Mouse (Mus musculus) midbrain, embryonic 16.5 days (tissue): ENCODE measurements at regions not wholly inside any gene's neighbourhood (a gene's known extent, or its start where the extent isn't known, plus 50 kb on each side); places are given as distances from the start of the nearest gene placed in this dataset.

ENCODE experiments used
- ATAC-seq: fragments of 200-750 bp; cut with Nextera tagmentation; 2 replicates; pipeline ENCODE4 v1.8.0; 2017; ENCODE audit warnings: moderate TSS enrichment
- H3K27ac ChIP-seq: fragments of 300-500 bp; sonication (generic); 2 replicates; pipeline ENCODE4 v1.5.1; 2014; ENCODE audit warnings: mild to moderate bottlenecking, low read length, mixed read lengths
- H3K27me3 ChIP-seq: fragments of 300-500 bp; sonication (generic); 2 replicates; pipeline ENCODE4 v1.6.1; 2014; ENCODE audit warnings: low read depth, low read length, mixed read lengths; ENCODE audit not compliant: control insufficient read depth, insufficient read depth
- H3K36me3 ChIP-seq: fragments of 300-500 bp; sonication (generic); 2 replicates; pipeline ENCODE4 v1.6.1; 2014; ENCODE audit warnings: mild to moderate bottlenecking, low read length, moderate library complexity, mixed read lengths; ENCODE audit not compliant: control insufficient read depth, insufficient read depth
- H3K4me1 ChIP-seq: fragments of 300-500 bp; sonication (generic); 2 replicates; pipeline ENCODE4 v1.6.1; 2014; ENCODE audit warnings: mild to moderate bottlenecking, low read length, mixed read lengths; ENCODE audit not compliant: control insufficient read depth, insufficient read depth
- H3K4me2 ChIP-seq: fragments of 300-500 bp; sonication (generic); 2 replicates; pipeline ENCODE4 v1.6.1; 2014; ENCODE audit warnings: mild to moderate bottlenecking, low read length, mixed read lengths
- H3K4me3 ChIP-seq: fragments of 300-500 bp; sonication (generic); 2 replicates; pipeline ENCODE4 v1.5.1; 2014; ENCODE audit warnings: low read depth, mild to moderate bottlenecking, low read length, moderate library complexity, mixed read lengths
- H3K9ac ChIP-seq: fragments of 300-500 bp; sonication (generic); 2 replicates; pipeline ENCODE4 v1.6.1; 2014; ENCODE audit warnings: low read depth, low read length, mixed read lengths
- H3K9me3 ChIP-seq: fragments of 300-500 bp; sonication (generic); replicated peaks from 2 replicates; pipeline ENCODE4 v1.6.1; 2014; ENCODE audit warnings: mild to moderate bottlenecking, low read length, mixed read lengths; ENCODE audit not compliant: control insufficient read depth, poor library complexity, severe bottlenecking
- WGBS: fragments of 180-500 bp; shearing (Covaris S2); extraction: QIAGEN DNeasy Blood & Tissue Kit; methylation state at CpG from one replicate; pipeline ENCODE4 v1.1.7; 2014; 5-methylcytosine and 5-hydroxymethylcytosine counted together

DNA sequence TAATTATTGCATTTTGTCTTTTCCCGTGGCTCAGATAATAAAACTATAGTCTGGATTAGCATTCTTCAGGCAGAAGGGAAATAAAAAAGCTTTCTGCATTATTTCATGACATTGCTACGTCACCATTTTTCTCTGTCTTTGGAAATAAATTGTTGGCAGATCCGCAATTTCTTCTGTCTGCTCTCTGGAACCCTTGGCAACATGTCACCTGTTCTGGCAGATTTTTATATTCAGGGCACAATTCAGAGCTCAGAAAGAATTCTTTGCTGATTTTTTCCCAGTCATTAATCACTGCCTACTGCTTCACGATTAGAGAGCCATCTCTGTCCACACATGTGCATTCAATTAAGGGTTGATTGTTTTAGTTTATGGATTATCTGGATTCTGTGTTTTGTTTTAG is 460.5 kb downstream of the Cdh8 start:
- no peak for ATAC-seq
- H3K27me3 ChIP-seq = no peaks in the 10 kb centered on the region
- 48% methylated on average over 4 of the region's 4 CpGs for WGBS

GRCm38 (mm10) chr8:98913159-98913777 is 503.0 kb downstream of the Cdh8 start:
- no peaks in the 10 kb centered on the region for H3K27me3 ChIP-seq
- no peaks in the 10 kb centered on the region for H3K36me3 ChIP-seq
- H3K9me3 ChIP-seq = no peaks in the 10 kb centered on the region
- no peaks in the 10 kb centered on the region; the same call in 1 of the 2 replicates for H3K4me1 ChIP-seq
- H3K4me2 ChIP-seq = no peak overlapping the region
- H3K27ac ChIP-seq = no peak overlapping the region
- no peak for ATAC-seq
- H3K4me3 ChIP-seq = no peak overlapping the region
- no peak overlapping the region for H3K9ac ChIP-seq
- WGBS = 53% methylated on average over 3 of the region's 3 CpGs

More for the DNA sequence above, 460.5 kb downstream of the Cdh8 start:
- H3K9ac ChIP-seq = no peak overlapping the region
- no peak overlapping the region for H3K4me2 ChIP-seq
- no peak overlapping the region for H3K4me3 ChIP-seq
- no peaks in the 10 kb centered on the region for H3K9me3 ChIP-seq
- no peaks in the 10 kb centered on the region for H3K4me1 ChIP-seq
- no peaks in the 10 kb centered on the region for H3K36me3 ChIP-seq
- no peak overlapping the region for H3K27ac ChIP-seq

- H3K36me3 ChIP-seq = no peaks in the 10 kb centered on the region
- 86% methylated on average over 4 of the region's 4 CpGs for WGBS
- H3K4me1 ChIP-seq = no peaks in the 10 kb centered on the region
- H3K27ac ChIP-seq = no peak overlapping the region
- no peak overlapping the region for H3K9ac ChIP-seq
- ATAC-seq = no peak
- H3K9me3 ChIP-seq = no peaks in the 10 kb centered on the region
- H3K27me3 ChIP-seq = no peaks in the 10 kb centered on the region
- no peak overlapping the region for H3K4me2 ChIP-seq
- no peak overlapping the region for H3K4me3 ChIP-seq
Observed at GRCm38 (mm10) chr8:98893331-98893730, 522.9 kb downstream of the Cdh8 start.

GRCm38 (mm10) chr8:98861664-98862306 is 554.5 kb downstream of the Cdh8 start:
- Histone ChIP-seq H3K4me3 (no peak overlapping the region), H3K4me1 (no peaks in the 10 kb centered on the region), H3K27ac (no peak overlapping the region), H3K27me3 (no peaks in the 10 kb centered on the region), H3K4me2 (no peak overlapping the region), H3K9me3 (no peaks in the 10 kb centered on the region), H3K9ac (no peak overlapping the region), H3K36me3 (no peaks in the 10 kb centered on the region)
- ATAC-seq = no peak
- WGBS = 50% methylated on average over 2 of the region's 2 CpGs

DNA sequence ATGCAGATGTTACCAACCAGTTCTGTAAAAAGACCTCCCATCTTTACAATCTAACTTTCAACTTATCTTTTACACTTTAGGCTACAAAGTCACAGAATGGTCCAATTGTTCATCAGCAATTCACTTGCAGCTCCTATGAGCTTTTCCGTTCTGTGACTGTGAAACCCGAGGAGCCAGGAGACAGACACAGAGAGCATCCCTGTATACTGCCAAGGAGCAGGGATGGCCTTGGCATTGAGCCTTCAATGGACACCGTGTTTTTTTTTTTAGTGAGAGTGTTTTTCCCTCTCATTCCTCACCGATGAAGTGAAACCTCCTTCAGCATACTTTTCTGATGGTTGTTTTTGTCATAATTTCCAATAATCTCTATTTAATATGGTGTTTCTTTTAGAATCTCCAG is 555.1 kb downstream of the Cdh8 start:
- Histone ChIP-seq H3K9ac (no peak overlapping the region), H3K4me3 (no peak overlapping the region), H3K27ac (no peak overlapping the region), H3K27me3 (no peaks in the 10 kb centered on the region), H3K4me1 (no peaks in the 10 kb centered on the region), H3K4me2 (no peak overlapping the region), H3K9me3 (no peaks in the 10 kb centered on the region), H3K36me3 (no peaks in the 10 kb centered on the region)
- WGBS = 66% methylated on average over 4 of the region's 4 CpGs
- no peak for ATAC-seq

DNA sequence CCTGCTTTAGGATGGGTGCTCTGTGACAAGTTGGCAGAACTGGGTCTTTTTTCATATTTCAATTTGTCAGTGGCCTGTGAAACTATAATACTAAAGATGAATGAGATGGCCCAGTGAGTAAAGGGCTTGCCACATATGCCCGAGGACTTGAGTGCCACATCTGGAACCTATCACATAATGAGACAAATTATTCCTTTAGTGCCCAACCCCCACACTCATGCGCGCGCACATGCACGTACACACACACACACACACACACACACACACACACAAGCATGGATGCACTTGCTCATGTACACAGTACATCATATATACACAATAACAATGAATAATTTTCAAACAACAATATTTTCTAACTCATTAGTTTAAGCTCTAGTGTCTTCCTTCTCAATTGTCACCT is 555.9 kb downstream of the Cdh8 start:
- Histone ChIP-seq H3K9me3 (no peaks in the 10 kb centered on the region), H3K4me2 (no peak overlapping the region), H3K27ac (no peak overlapping the region), H3K9ac (no peak overlapping the region), H3K4me3 (no peak overlapping the region), H3K4me1 (no peaks in the 10 kb centered on the region), H3K36me3 (no peaks in the 10 kb centered on the region), H3K27me3 (no peaks in the 10 kb centered on the region)
- no peak for ATAC-seq
- WGBS = 90% methylated on average over 5 of the region's 5 CpGs

GRCm38 (mm10) chr8:98829515-98829914 is 586.8 kb downstream of the Cdh8 start:
- no peak overlapping the region for H3K4me2 ChIP-seq
- no peak overlapping the region for H3K9ac ChIP-seq
- H3K9me3 ChIP-seq = no peaks in the 10 kb centered on the region
- WGBS = 79% methylated on average over 5 of the region's 5 CpGs
- no peaks in the 10 kb centered on the region for H3K4me1 ChIP-seq
- no peaks in the 10 kb centered on the region for H3K27me3 ChIP-seq
- no peak for ATAC-seq
- no peaks in the 10 kb centered on the region for H3K36me3 ChIP-seq
- no peak overlapping the region for H3K27ac ChIP-seq
- H3K4me3 ChIP-seq = no peak overlapping the region

- ATAC-seq = no peak
- H3K27ac ChIP-seq = no peak overlapping the region
- H3K36me3 ChIP-seq = no peaks in the 10 kb centered on the region
- H3K4me3 ChIP-seq = no peak overlapping the region
- no peaks in the 10 kb centered on the region for H3K4me1 ChIP-seq
- 51% methylated on average over 4 of the region's 4 CpGs for WGBS
- no peaks in the 10 kb centered on the region for H3K27me3 ChIP-seq
- no peaks in the 10 kb centered on the region for H3K9me3 ChIP-seq
- no peak overlapping the region for H3K9ac ChIP-seq
- no peak overlapping the region for H3K4me2 ChIP-seq
Observed at GRCm38 (mm10) chr8:98829006-98829405, 587.3 kb downstream of the Cdh8 start.

DNA sequence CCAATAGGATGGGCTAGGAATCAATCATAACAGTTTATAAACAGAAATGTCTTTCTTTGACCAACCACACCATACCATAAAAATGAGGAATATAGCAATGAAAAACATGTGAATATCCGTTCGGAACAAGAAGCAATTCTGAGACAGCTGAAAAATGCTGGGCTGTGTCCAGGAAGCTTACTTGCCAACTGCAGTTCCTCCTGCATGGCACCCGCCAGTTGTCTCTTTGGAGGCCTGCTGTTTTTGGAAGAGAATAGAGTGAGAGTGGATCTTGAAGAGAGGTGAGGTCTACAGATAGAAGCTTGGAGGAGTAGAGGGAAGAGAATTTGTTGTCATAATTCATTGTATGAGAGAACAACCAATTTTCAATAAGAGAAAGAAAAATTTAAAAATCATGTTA is 604.3 kb downstream of the Cdh8 start:
- Histone ChIP-seq H3K4me1 (no peaks in the 10 kb centered on the region), H3K4me2 (no peak overlapping the region), H3K4me3 (no peak overlapping the region), H3K36me3 (no peaks in the 10 kb centered on the region), H3K9me3 (no peaks in the 10 kb centered on the region), H3K27me3 (no peaks in the 10 kb centered on the region), H3K9ac (no peak overlapping the region), H3K27ac (no peak overlapping the region)
- WGBS = 89% methylated on average over 3 of the region's 3 CpGs
- no peak for ATAC-seq
